Comparison of ENCODE assay signal across 24 mouse cellular contexts in the genomic region with DNA sequence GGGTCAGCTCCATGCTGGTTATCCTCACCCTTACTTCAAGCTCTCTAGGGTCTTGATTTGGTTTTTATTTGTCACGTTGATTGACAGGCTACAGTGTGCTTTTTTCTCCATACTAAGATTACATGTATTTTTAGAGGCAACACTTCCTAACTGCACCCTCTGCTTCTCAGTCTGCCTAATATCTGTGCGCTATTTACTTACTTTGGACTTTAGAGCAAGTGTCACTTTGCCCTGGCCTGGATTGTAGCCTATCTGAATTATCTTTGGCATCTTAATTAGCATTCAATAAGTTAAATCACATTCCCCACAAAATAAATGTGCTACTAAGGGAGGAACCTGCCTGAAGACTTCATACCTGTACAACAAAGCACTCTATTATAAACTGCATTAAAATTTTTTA. TPM values are rescaled to one million over a fixed set of nuclear protein-coding genes. Genes with fewer than 3 reads are reported as not detected.
DNase-seq lines count a peak whose midpoint lies in the region; ATAC-seq and TF ChIP-seq lines count a peak whose summit lies in the region.
"Had no signal": no experiment of that assay in that cellular context is flagged by ENCODE, and none has a peak within 500 bp of the region (broad histone marks: within the 10 kb centered on the region; RNA-seq: fewer than 3 reads in every experiment).

No protein-coding gene starts in this region.

- H3K9ac ChIP-seq in liver, adult 2 months (ENCODE audit: low read depth, low read length) = no peak overlapping the region
- H3K9ac ChIP-seq in intestine, embryonic 15.5 days = no peak overlapping the region
- peak overlapping the region; percentile 17; the same call in 1 of the 2 replicates for H3K9ac ChIP-seq in intestine, postnatal 0 days (ENCODE audit: low read depth, low read length)
- H3K9ac ChIP-seq: embryonic facial prominence, embryonic 12.5 days; forebrain, embryonic 13.5 days; forebrain, embryonic 15.5 days had no signal

- no peaks in the 10 kb centered on the region for H3K36me3 ChIP-seq in liver, adult 2 months (ENCODE audit: control insufficient read depth, insufficient read depth, low read length)
- no peaks in the 10 kb centered on the region for H3K36me3 ChIP-seq in intestine, embryonic 15.5 days
- no peaks in the 10 kb centered on the region for H3K36me3 ChIP-seq in intestine, postnatal 0 days (ENCODE audit: control insufficient read depth, insufficient read depth)
- H3K36me3 ChIP-seq in thymus, adult 2 months (ENCODE audit: control insufficient read depth, insufficient read depth, low read length) = no peaks in the 10 kb centered on the region
- H3K36me3 ChIP-seq: embryonic facial prominence, embryonic 10.5 days; embryonic facial prominence, embryonic 12.5 days; forebrain, embryonic 15.5 days had no signal

- H3K4me2 ChIP-seq in intestine, embryonic 15.5 days (replicated peaks) = no peak overlapping the region
- H3K4me2 ChIP-seq in intestine, postnatal 0 days (replicated peaks; ENCODE audit: low read depth) = peak overlapping the region; percentile 9; the same call in 1 of the 2 replicates
- H3K4me2 ChIP-seq: embryonic facial prominence, embryonic 12.5 days; forebrain, embryonic 13.5 days; forebrain, embryonic 15.5 days had no signal

- no peaks in the 10 kb centered on the region for H3K27me3 ChIP-seq in liver, adult 2 months (ENCODE audit: control insufficient read depth, insufficient read depth, low read length)
- no peaks in the 10 kb centered on the region for H3K27me3 ChIP-seq in intestine, embryonic 15.5 days (replicated peaks)
- H3K27me3 ChIP-seq in intestine, postnatal 0 days (replicated peaks; ENCODE audit: control insufficient read depth, insufficient read depth, low read length) = no peaks in the 10 kb centered on the region
- H3K27me3 ChIP-seq in thymus, adult 2 months (ENCODE audit: control insufficient read depth, insufficient read depth, low read length) = no peaks in the 10 kb centered on the region
- H3K27me3 ChIP-seq: embryonic facial prominence, embryonic 12.5 days; forebrain, embryonic 13.5 days; forebrain, embryonic 15.5 days had no signal

- peaks cover 12% of the 10 kb centered on the region for H3K4me1 ChIP-seq in liver, adult 2 months (ENCODE audit: control insufficient read depth, insufficient read depth, low read length)
- no peaks in the 10 kb centered on the region; the same call in 1 of the 2 replicates for H3K4me1 ChIP-seq in intestine, embryonic 15.5 days (replicated peaks)
- 0 out of 2 replicates have a peak, but pooled peaks cover 2% of the 10 kb centered on the region for H3K4me1 ChIP-seq in intestine, postnatal 0 days (replicated peaks; ENCODE audit: control insufficient read depth, insufficient read depth, low read length)
- no peaks in the 10 kb centered on the region for H3K4me1 ChIP-seq in thymus, adult 2 months (replicated peaks; ENCODE audit: control insufficient read depth, insufficient read depth, low read length)
- H3K4me1 ChIP-seq: embryonic facial prominence, embryonic 12.5 days; forebrain, embryonic 13.5 days; forebrain, embryonic 15.5 days had no signal

- no peak overlapping the region for H3K4me3 ChIP-seq in liver, adult 2 months (ENCODE audit: insufficient read depth, low read depth, low read length)
- H3K4me3 ChIP-seq in intestine, embryonic 15.5 days (replicated peaks) = no peak overlapping the region
- no peak overlapping the region for H3K4me3 ChIP-seq in intestine, postnatal 0 days (ENCODE audit: low read depth, low read length)
- no peak overlapping the region for H3K4me3 ChIP-seq in thymus, adult 2 months (ENCODE audit: control insufficient read depth, insufficient read depth, low read length)
- H3K4me3 ChIP-seq: embryonic facial prominence, embryonic 10.5 days; embryonic facial prominence, embryonic 12.5 days; forebrain, embryonic 13.5 days; forebrain, embryonic 15.5 days had no signal

- TF ChIP-seq CTCF in liver, adult 2 months (IDR thresholded peaks at IDR 0.05; ENCODE audit: low read depth, low read length) = no peak
- TF ChIP-seq CTCF in intestine, postnatal 0 days (IDR thresholded peaks at IDR 0.05; ENCODE audit: low read depth) = no peak
- no peak for TF ChIP-seq CTCF in thymus, adult 2 months (IDR thresholded peaks at IDR 0.05; ENCODE audit: borderline replicate concordance, control insufficient read depth, extremely low read depth, insufficient read depth, low read length, poor library complexity)

- no peak overlapping the region for H3K27ac ChIP-seq in liver, adult 2 months (replicated peaks; ENCODE audit: insufficient read depth, low read depth, low read length)
- H3K27ac ChIP-seq in intestine, embryonic 15.5 days = peak overlapping the region; percentile 61
- peak overlapping the region; percentile 86 for H3K27ac ChIP-seq in intestine, postnatal 0 days (ENCODE audit: low read depth, low read length)
- no peak overlapping the region for H3K27ac ChIP-seq in thymus, adult 2 months (ENCODE audit: control insufficient read depth, insufficient read depth, low read length)
- H3K27ac ChIP-seq: embryonic facial prominence, embryonic 10.5 days; embryonic facial prominence, embryonic 12.5 days; forebrain, embryonic 13.5 days; forebrain, embryonic 15.5 days had no signal

- DNase-seq in liver, adult 2 months (ENCODE audit: extremely low read depth, low read depth, low spot score) = peak; percentile 81
- no peak for DNase-seq in liver
- no peak for DNase-seq in layer of hippocampus, postnatal 36 days
- DNase-seq in thymus, adult 2 months = no peak
- DNase-seq in ovary, postnatal 14 days (ENCODE audit: low spot score) = no peak
- DNase-seq: adrenal gland, adult 2 months; adrenal gland, postnatal 10 days; adrenal gland, postnatal 36 days; cerebellum, adult 11-12 months; cerebellum, adult 2 months; cerebellum, adult 9-10 months; cerebellum, postnatal 10 days; cerebellum, postnatal 25 days had no signal

- ATAC-seq in intestine, embryonic 15.5 days = peak; percentile 57
- peak; percentile 64 for ATAC-seq in intestine, postnatal 0 days
- ATAC-seq: forebrain, embryonic 13.5 days; forebrain, embryonic 15.5 days had no signal

- no peaks in the 10 kb centered on the region for H3K9me3 ChIP-seq in intestine, embryonic 15.5 days
- H3K9me3 ChIP-seq in intestine, postnatal 0 days (ENCODE audit: control insufficient read depth) = no peaks in the 10 kb centered on the region
- H3K9me3 ChIP-seq: embryonic facial prominence, embryonic 10.5 days; embryonic facial prominence, embryonic 12.5 days; forebrain, embryonic 13.5 days; forebrain, embryonic 15.5 days had no signal

- no peak for TF ChIP-seq POLR2A in liver, adult 2 months (IDR thresholded peaks at IDR 0.05; ENCODE audit: extremely low read depth, insufficient read depth, low read length)
- TF ChIP-seq POLR2A in thymus, adult 2 months (IDR thresholded peaks at IDR 0.05; ENCODE audit: control insufficient read depth, extremely low read depth, insufficient read depth, low read length, poor library complexity) = no peak

- 38% methylated on average over 2 of the region's 2 CpGs for WGBS in liver, adult 2 months
- WGBS in intestine, embryonic 15.5 days = 84% methylated on average over 2 of the region's 2 CpGs
- WGBS in intestine, postnatal 0 days = 52% methylated on average over 2 of the region's 2 CpGs
- WGBS in thymus, adult 2 months = 96% methylated on average over 2 of the region's 2 CpGs

- H3K79me2 ChIP-seq in liver, adult 2 months (ENCODE audit: control insufficient read depth, insufficient read depth, low read length) = no peaks in the 10 kb centered on the region

RNA-seq across cellular contexts. Expression of gene Nmur2, which starts 24.3 kb away (rescaled TPM):
- not detected in 2 replicates for total RNA-seq in liver, adult 2 months (2014; rRNA removed)
- not detected in 2 replicates for polyA plus RNA-seq in liver, adult 2 months (2012; rRNA removed)
- 0.38 and 0.47 TPM in 2 replicates for polyA plus RNA-seq in intestine, embryonic 15.5 days (2015; fragmentation: Nextera tagmentation; extraction: Ambion mirVana)
- polyA plus RNA-seq in intestine, postnatal 0 days (2015; fragmentation: Nextera tagmentation; extraction: Ambion mirVana) = 0.44 and 0.73 TPM in 2 replicates
- not detected for total RNA-seq in layer of hippocampus, postnatal 36 days (2021)
- 0.11 and 0.28 TPM in 2 replicates for polyA plus RNA-seq in thymus, adult 2 months (2012; rRNA removed)
- total RNA-seq: adrenal gland, adult 2 months; adrenal gland, postnatal 10 days; adrenal gland, postnatal 36 days; ES-E14; MEL had no signal
- polyA plus RNA-seq: adrenal gland, adult 2 months; C2C12; cortical plate, adult 2 months; embryonic facial prominence, embryonic 10.5 days; forebrain, embryonic 11.5 days had no signal

Comparison
In these comparisons a context has a peak if more than half of its experiments do, and no peak if none do; other contexts are left out.
1. H3K27ac ChIP-seq: peak in intestine, embryonic 15.5 days (single experiment) and intestine, postnatal 0 days (single experiment); none in liver, adult 2 months (single experiment) and thymus, adult 2 months (single experiment).